Mouse (Mus musculus) CH12.LX (cell line): Measurements from ENCODE around the gene Saal1. TPM values are rescaled to one million over a fixed set of nuclear protein-coding genes. Genes with fewer than 3 reads are reported as not detected.

Experiments used
- DNase-seq: peaks from one replicate; pipeline ENCODE4 v3.0.0-alpha.2; 2013; ENCODE audit errors: extremely low read depth
- H3K27ac ChIP-seq: 2 replicates; pipeline ENCODE4 v1.5.1; 2012; ENCODE audit warnings: low read depth, mild to moderate bottlenecking, control low read depth, moderate library complexity; ENCODE audit not compliant: insufficient read depth
- H3K27me3 ChIP-seq: replicated peaks from 2 replicates; pipeline ENCODE3; 2012; ENCODE audit warnings: inconsistent platforms
- H3K36me3 ChIP-seq, 2 experiments: replicated peaks in 1 of 2; 2 replicates each; pipeline versions ENCODE3 to v1.6.1; 2012; ENCODE audit warnings: inconsistent platforms in 1 of 2, low read length in 1 of 2, mild to moderate bottlenecking in 1 of 2, mixed read lengths in 1 of 2, moderate library complexity in 1 of 2; ENCODE audit not compliant: control insufficient read depth in 1 of 2, insufficient read depth in 1 of 2
- H3K4me1 ChIP-seq, 2 experiments: 2 replicates each; pipeline ENCODE4 v1.6.1; 2012; ENCODE audit warnings: inconsistent platforms in 1 of 2, moderate library complexity in 1 of 2; ENCODE audit not compliant: insufficient read depth in 2 of 2, control insufficient read depth in 1 of 2
- H3K4me2 ChIP-seq: 2 replicates; pipeline ENCODE4 v1.6.1; 2012; ENCODE audit warnings: low read depth, mild to moderate bottlenecking, control low read depth; ENCODE audit not compliant: poor library complexity, insufficient read depth, severe bottlenecking
- H3K4me3 ChIP-seq, 3 experiments: fragments of 150-350 bp in 1 of 3; sonication (generic) in 1 of 3; replicated peaks in 1 of 3; 2 replicates each; pipeline versions ENCODE3 to v1.5.1; 2011 to 2012; ENCODE audit warnings: low read depth in 2 of 3, low read length in 2 of 3, mild to moderate bottlenecking in 2 of 3, moderate library complexity in 2 of 3, control low read depth in 1 of 3, improper control_type of control experiment in 1 of 3, inconsistent platforms in 1 of 3, mixed read lengths in 1 of 3; ENCODE audit not compliant: poor library complexity in 1 of 3
- H3K79me2 ChIP-seq: replicated peaks from 2 replicates; pipeline ENCODE4 v1.6.1; 2012; ENCODE audit warnings: mild to moderate bottlenecking, moderate library complexity; ENCODE audit not compliant: control insufficient read depth, poor library complexity, insufficient read depth, severe bottlenecking; ENCODE audit errors: extremely low read depth
- H3K9ac ChIP-seq: 2 replicates; pipeline ENCODE4 v1.6.1; 2012; ENCODE audit warnings: low read depth, mild to moderate bottlenecking, control low read depth, moderate library complexity; ENCODE audit not compliant: insufficient read depth
- H3K9me3 ChIP-seq: replicated peaks from 2 replicates; pipeline ENCODE3; 2012; ENCODE audit warnings: low read length, inconsistent platforms, mixed read lengths
- BHLHE40 ChIP-seq: IDR thresholded peaks from 2 replicates; pipeline ENCODE4 v1.6.1; 2011; ENCODE audit warnings: mild to moderate bottlenecking, low read depth, low read length, improper control_type of control experiment
- CHD1 ChIP-seq: IDR thresholded peaks from 2 replicates; pipeline ENCODE4 v1.6.1; 2012; ENCODE audit warnings: low read depth, low read length, improper control_type of control experiment, inconsistent platforms
- E2F4 ChIP-seq: IDR thresholded peaks from 2 replicates; pipeline ENCODE4 v1.6.1; 2011; ENCODE audit warnings: low read depth, low read length, improper control_type of control experiment; ENCODE audit not compliant: insufficient replicate concordance
- ELF1 ChIP-seq: IDR thresholded peaks from 2 replicates; pipeline ENCODE4 v1.6.1; 2014; ENCODE audit warnings: low read depth, mild to moderate bottlenecking, inconsistent platforms, low read length, improper control_type of control experiment
- EP300 ChIP-seq: IDR thresholded peaks from 2 replicates; pipeline ENCODE4 v1.6.1; 2011; ENCODE audit warnings: low read length, improper control_type of control experiment
- ETS1 ChIP-seq: conservative IDR thresholded peaks from 2 replicates; pipeline ENCODE4 v1.6.1; 2012; ENCODE audit warnings: low read depth, mild to moderate bottlenecking, inconsistent platforms, low read length, improper control_type of control experiment, moderate library complexity
- IRF4 ChIP-seq: IDR thresholded peaks from 2 replicates; pipeline ENCODE4 v1.6.1; 2014; ENCODE audit warnings: low read depth, mild to moderate bottlenecking, inconsistent platforms, low read length, improper control_type of control experiment
- MAFK ChIP-seq: IDR thresholded peaks from 2 replicates; pipeline ENCODE4 v1.6.1; 2011; ENCODE audit warnings: low read length, improper control_type of control experiment; ENCODE audit not compliant: insufficient replicate concordance
- MAX ChIP-seq: IDR thresholded peaks from 2 replicates; pipeline ENCODE4 v1.6.1; 2011; ENCODE audit warnings: low read length, improper control_type of control experiment
- MAZ ChIP-seq: IDR thresholded peaks from 2 replicates; pipeline ENCODE4 v1.6.1; 2012; ENCODE audit warnings: low read depth, mild to moderate bottlenecking, inconsistent platforms, low read length, improper control_type of control experiment, moderate library complexity
- POLR2AphosphoS2 ChIP-seq: IDR thresholded peaks from 2 replicates; pipeline ENCODE4 v1.6.1; 2011; ENCODE audit warnings: low read depth, low read length, improper control_type of control experiment
- RAD21 ChIP-seq: IDR thresholded peaks from 2 replicates; pipeline ENCODE4 v1.6.1; 2011; ENCODE audit warnings: low read depth, mild to moderate bottlenecking, low read length, improper control_type of control experiment, moderate library complexity
- RCOR1 ChIP-seq: conservative IDR thresholded peaks from 2 replicates; pipeline ENCODE4 v1.6.1; 2012; ENCODE audit warnings: low read depth, mild to moderate bottlenecking, inconsistent platforms, low read length, improper control_type of control experiment
- SIN3A ChIP-seq: IDR thresholded peaks from 2 replicates; pipeline ENCODE4 v1.6.1; 2012; ENCODE audit warnings: low read length, improper control_type of control experiment, inconsistent platforms
- SMC3 ChIP-seq: IDR thresholded peaks from 2 replicates; pipeline ENCODE4 v1.6.1; 2011; ENCODE audit warnings: low read depth, low read length, improper control_type of control experiment
- TCF12 ChIP-seq: IDR thresholded peaks from 2 replicates; pipeline ENCODE4 v1.6.1; 2014; ENCODE audit warnings: low read depth, mild to moderate bottlenecking, inconsistent platforms, low read length, improper control_type of control experiment
- USF1 ChIP-seq: IDR thresholded peaks from 2 replicates; pipeline ENCODE4 v1.6.1; 2014; ENCODE audit warnings: low read depth, mild to moderate bottlenecking, inconsistent platforms, low read length, improper control_type of control experiment
- ZC3H11A ChIP-seq: IDR thresholded peaks from 2 replicates; pipeline ENCODE4 v1.6.1; 2012; ENCODE audit warnings: low read depth, mild to moderate bottlenecking, inconsistent platforms, low read length, improper control_type of control experiment
- ZKSCAN1 ChIP-seq: IDR thresholded peaks from 2 replicates; pipeline ENCODE4 v1.6.1; 2012; ENCODE audit warnings: low read depth, inconsistent platforms, low read length, improper control_type of control experiment, borderline replicate concordance
- ZMIZ1 ChIP-seq: IDR thresholded peaks from 2 replicates; pipeline ENCODE4 v1.6.1; 2012; ENCODE audit warnings: low read depth, mild to moderate bottlenecking, inconsistent platforms, low read length, improper control_type of control experiment
- ZNF384 ChIP-seq: IDR thresholded peaks from 2 replicates; pipeline ENCODE4 v1.6.1; 2012; ENCODE audit warnings: low read depth, low read length, improper control_type of control experiment, inconsistent platforms
- dilution Hi-C: fragments of 300-500 bp; cut with MboI; formaldehyde crosslinking; loops from 2 replicates; pipeline ENCODE4 v1.14.3; 2020; ENCODE audit warnings: low sequenced_read_pairs; ENCODE audit not compliant: extremely low pct_unique_long_range_greater_than_20kb, extremely low pct_ligation_motif_present
- in situ Hi-C: fragments of 300-500 bp; cut with MboI; formaldehyde crosslinking; loops from 3 replicates; pipeline ENCODE4 v1.14.3; 2019; ENCODE audit warnings: low sequenced_read_pairs, low pct_ligation_motif_present, low pct_unique_long_range_greater_than_20kb, mixed read lengths
- polyA plus RNA-seq: library from polyadenylated mRNA; unstranded; fragments of >175 nt; gene quantifications from 2 replicates; pipeline ENCODE4 v1.2.1, GENCODE M21; 2012; ENCODE audit warnings: low read depth; ENCODE audit not compliant: insufficient read length
- total RNA-seq, 2 experiments: library from RNA; depleted of rRNA; stranded (reverse); fragments of 300-350 nt in 1 of 2; fragments of >200 nt in 1 of 2; gene quantifications; 2 replicates each; pipeline ENCODE4 v1.2.3; 2012 to 2014

The Saal1 gene
- total and polyA plus RNA-seq, 3 experiments: 15.2 to 24.5 (median 16.6) TPM

- in situ Hi-C loops: no loop called here
- H3K4me2 ChIP-seq: no peak overlapping the region
- DNase-seq: no peak
- H3K27ac ChIP-seq: no peak overlapping the region
- H3K27me3 ChIP-seq: no peaks in the 10 kb centered on the region
- H3K9me3 ChIP-seq: no peaks in the 10 kb centered on the region
- TF ChIP-seq MAX (no peak), IRF4 (no peak), RCOR1 (no peak), TCF12 (no peak), E2F4 (no peak), CHD1 (no peak), ZMIZ1 (no peak), EP300 (no peak), SIN3A (no peak), ZKSCAN1 (no peak), USF1 (no peak), POLR2AphosphoS2 (no peak), ETS1 (no peak), SMC3 (no peak), RAD21 (no peak), ZNF384 (no peak), ZC3H11A (no peak), MAZ (no peak)
- TF ChIP-seq, all 38 proteins: peak for 0
- dilution Hi-C loops: no loop called here
- H3K36me3 ChIP-seq: no peaks in the 10 kb centered on the region
- no peak overlapping the region for H3K4me3 ChIP-seq
- H3K4me1 ChIP-seq: peaks cover 8 to 49% of the 10 kb centered on the region in 2 experiments
- no peak overlapping the region for H3K9ac ChIP-seq
- no peaks in the 10 kb centered on the region for H3K79me2 ChIP-seq
These were observed 33.6 kb downstream of the Saal1 start for GRCm38 (mm10) chr7:46676808-46677360.

GRCm38 (mm10) chr7:46675886-46676285 lies 34.6 kb downstream of the Saal1 start:
- Histone ChIP-seq H3K4me2 (no peak overlapping the region), H3K27me3 (no peaks in the 10 kb centered on the region), H3K36me3 (no peaks in the 10 kb centered on the region), H3K4me3 (no peak overlapping the region), H3K9ac (no peak overlapping the region), H3K79me2 (no peaks in the 10 kb centered on the region), H3K27ac (0 out of 2 replicates have a peak overlapping the region, but pooled peaks have one; percentile 6), H3K9me3 (no peaks in the 10 kb centered on the region), H3K4me1 (peaks cover 8 to 48% of the 10 kb centered on the region in 2 experiments)
- no peak for DNase-seq
- in situ Hi-C loops (no loop called here), dilution Hi-C loops (no loop called here)
- TF ChIP-seq MAFK (no peak), ELF1 (no peak), ETS1 (peak; percentile 35; the same call in 1 of the 2 replicates), BHLHE40 (peak; percentile 49)
